Mouse (Mus musculus): ENCODE data around the gene Srsf3. TPM values are rescaled to one million over a fixed set of nuclear protein-coding genes. Genes with fewer than 3 reads are reported as not detected.

The Srsf3 gene
- polyA plus RNA-seq, 2 experiments, result 390 to 561 TPM

DNA sequence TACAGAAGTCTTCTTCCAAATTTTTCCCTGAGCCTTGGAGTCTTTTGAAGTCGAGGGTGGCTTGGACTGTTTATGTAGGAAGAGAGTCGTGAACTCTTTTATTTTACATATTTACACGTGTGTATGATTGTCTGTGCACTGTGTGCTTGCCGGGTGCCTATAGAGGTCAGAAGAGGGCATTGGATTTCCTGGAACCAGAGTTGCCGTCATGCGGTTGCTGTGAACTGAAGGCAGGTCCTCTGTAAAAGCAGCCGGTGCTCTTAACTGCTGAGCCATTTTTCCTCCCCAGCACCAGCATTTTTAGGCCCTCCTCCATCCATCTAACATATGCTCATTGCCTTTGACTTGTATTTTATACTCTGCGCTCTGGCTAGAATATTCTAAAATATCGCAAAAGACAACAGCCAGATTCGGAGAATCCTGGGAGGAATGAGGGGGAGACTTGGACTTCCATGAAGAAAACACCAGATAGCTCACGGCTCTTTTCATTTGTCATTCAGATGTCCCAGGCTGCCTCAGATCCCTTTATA is 25.0 kb downstream of the Srsf3 start:
- Histone ChIP-seq H3K4me1 (ENCODE audit: control insufficient read depth, insufficient read depth, low read length) (peaks cover 30% of the 10 kb centered on the region), H3K4me3 (replicated peaks; ENCODE audit: low read length) (no peak overlapping the region), H3K36me3 (ENCODE audit: control insufficient read depth, insufficient read depth, low read length) (no peaks in the 10 kb centered on the region), H3K9me3 (ENCODE audit: control insufficient read depth, low read length) (no peaks in the 10 kb centered on the region), H3K27ac (replicated peaks; ENCODE audit: low read depth, low read length) (0 out of 2 replicates have a peak overlapping the region, but pooled peaks have one; percentile 14), H3K4me2 (replicated peaks; ENCODE audit: low read depth, low read length, severe bottlenecking) (no peak overlapping the region; the same call in 1 of the 2 replicates), H3K9ac (ENCODE audit: low read depth, low read length, severe bottlenecking) (no peak overlapping the region), H3K27me3 (ENCODE audit: control insufficient read depth, insufficient read depth, low read length) (no peaks in the 10 kb centered on the region)
- ATAC-seq (ENCODE audit: low FRiP score, low read depth), result no peak
- 69% methylated on average over 11 of the region's 11 CpGs for WGBS
- no peak for TF ChIP-seq POLR2A (IDR thresholded peaks at IDR 0.05; ENCODE audit: borderline replicate concordance, extremely low read depth, insufficient read depth, insufficient read length)
- DNase-seq (ENCODE audit: low spot score), result no peak

- H3K27me3 ChIP-seq (ENCODE audit: control insufficient read depth, insufficient read depth, low read length), result no peaks in the 10 kb centered on the region
- H3K9ac ChIP-seq (ENCODE audit: low read depth, low read length, severe bottlenecking), result no peak overlapping the region
- peaks cover 30% of the 10 kb centered on the region for H3K4me1 ChIP-seq (ENCODE audit: control insufficient read depth, insufficient read depth, low read length)
- no peaks in the 10 kb centered on the region for H3K9me3 ChIP-seq (ENCODE audit: control insufficient read depth, low read length)
- no peak overlapping the region for H3K4me2 ChIP-seq (replicated peaks; ENCODE audit: low read depth, low read length, severe bottlenecking)
- DNase-seq (ENCODE audit: low spot score), result no peak
- no peak for ATAC-seq (ENCODE audit: low FRiP score, low read depth)
- H3K4me3 ChIP-seq (replicated peaks; ENCODE audit: low read length), result no peak overlapping the region
- H3K27ac ChIP-seq (replicated peaks; ENCODE audit: low read depth, low read length), result no peak overlapping the region
- no peaks in the 10 kb centered on the region for H3K36me3 ChIP-seq (ENCODE audit: control insufficient read depth, insufficient read depth, low read length)
- no peak for TF ChIP-seq POLR2A (IDR thresholded peaks at IDR 0.05; ENCODE audit: borderline replicate concordance, extremely low read depth, insufficient read depth, insufficient read length)
- 75% methylated on average over 10 of the region's 10 CpGs for WGBS
These were observed 25.5 kb downstream of the Srsf3 start for GRCm38 (mm10) chr17:29057961-29058360.

DNA sequence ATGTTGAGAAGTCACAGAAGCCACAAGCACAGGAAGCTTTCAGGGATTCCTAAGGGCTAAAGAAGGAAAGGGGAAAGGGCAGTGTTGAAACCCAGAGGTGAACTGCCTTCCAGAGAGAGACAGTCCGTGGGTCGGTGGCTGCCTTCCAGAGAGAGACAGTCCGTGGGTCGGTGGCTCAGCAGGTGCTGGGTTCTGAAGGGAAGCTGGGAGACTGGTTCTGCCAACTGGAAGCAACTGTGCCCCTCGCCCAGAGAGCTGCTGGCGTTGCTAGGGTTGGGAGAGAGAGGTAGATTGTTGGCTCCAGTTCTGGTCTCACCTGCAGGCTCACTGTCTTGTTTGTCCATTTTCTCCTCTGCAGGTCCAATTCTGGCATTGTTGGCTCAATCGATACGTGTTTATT is 26.1 kb downstream of the Srsf3 start:
- H3K4me2 ChIP-seq (replicated peaks; ENCODE audit: low read depth, low read length, severe bottlenecking), result no peak overlapping the region
- 84% methylated on average over 7 of the region's 8 CpGs for WGBS
- TF ChIP-seq POLR2A (IDR thresholded peaks at IDR 0.05; ENCODE audit: borderline replicate concordance, extremely low read depth, insufficient read depth, insufficient read length), result no peak

DNA sequence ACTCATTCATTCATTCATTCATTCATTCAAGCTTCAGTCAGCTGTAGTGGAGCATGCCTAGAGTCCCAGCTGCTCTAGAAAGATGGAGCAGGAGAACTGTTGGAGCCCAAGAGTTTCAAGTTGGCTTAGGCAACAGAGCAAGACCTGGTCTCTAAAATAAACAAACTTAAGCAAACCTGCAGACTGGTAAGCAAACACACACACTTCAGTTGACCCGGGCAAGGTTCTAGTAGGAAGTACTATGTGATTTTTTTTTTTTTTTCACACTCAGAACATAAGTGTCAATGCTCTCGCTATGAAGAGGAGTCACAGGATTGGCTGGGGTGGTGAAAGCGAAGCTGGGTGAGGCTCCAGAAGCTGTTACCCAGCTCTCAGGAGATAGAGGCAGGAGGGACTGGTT is 27.2 kb downstream of the Srsf3 start:
- WGBS, result 83% methylated on average over 3 of the region's 3 CpGs
- ATAC-seq (ENCODE audit: low FRiP score, low read depth), result no peak
- H3K36me3 ChIP-seq (ENCODE audit: control insufficient read depth, insufficient read depth, low read length), result no peaks in the 10 kb centered on the region

More for the DNA sequence above, 26.1 kb downstream of the Srsf3 start:
- no peak overlapping the region for H3K27ac ChIP-seq (replicated peaks; ENCODE audit: low read depth, low read length)
- DNase-seq (ENCODE audit: low spot score) (no peak), ATAC-seq (ENCODE audit: low FRiP score, low read depth) (no peak)
- H3K36me3 ChIP-seq (ENCODE audit: control insufficient read depth, insufficient read depth, low read length), result no peaks in the 10 kb centered on the region
- no peaks in the 10 kb centered on the region for H3K9me3 ChIP-seq (ENCODE audit: control insufficient read depth, low read length)
- H3K27me3 ChIP-seq (ENCODE audit: control insufficient read depth, insufficient read depth, low read length), result no peaks in the 10 kb centered on the region
- H3K4me3 ChIP-seq (replicated peaks; ENCODE audit: low read length), result no peak overlapping the region
- no peak overlapping the region for H3K9ac ChIP-seq (ENCODE audit: low read depth, low read length, severe bottlenecking)
- H3K4me1 ChIP-seq (ENCODE audit: control insufficient read depth, insufficient read depth, low read length), result peaks cover 28% of the 10 kb centered on the region

GRCm38 (mm10) chr17:29060946-29061345 is 28.5 kb downstream of the Srsf3 start:
- WGBS, result 80% methylated on average over 9 of the region's 9 CpGs
- no peak overlapping the region for H3K9ac ChIP-seq (ENCODE audit: low read depth, low read length, severe bottlenecking)
- ATAC-seq (ENCODE audit: low FRiP score, low read depth) (no peak), DNase-seq (ENCODE audit: low spot score) (no peak)
- no peak overlapping the region for H3K27ac ChIP-seq (replicated peaks; ENCODE audit: low read depth, low read length)
- no peaks in the 10 kb centered on the region for H3K36me3 ChIP-seq (ENCODE audit: control insufficient read depth, insufficient read depth, low read length)
- no peak overlapping the region for H3K4me2 ChIP-seq (replicated peaks; ENCODE audit: low read depth, low read length, severe bottlenecking)
- peaks cover 19% of the 10 kb centered on the region for H3K4me1 ChIP-seq (ENCODE audit: control insufficient read depth, insufficient read depth, low read length)
- H3K27me3 ChIP-seq (ENCODE audit: control insufficient read depth, insufficient read depth, low read length), result no peaks in the 10 kb centered on the region
- no peaks in the 10 kb centered on the region for H3K9me3 ChIP-seq (ENCODE audit: control insufficient read depth, low read length)
- TF ChIP-seq POLR2A (IDR thresholded peaks at IDR 0.05; ENCODE audit: borderline replicate concordance, extremely low read depth, insufficient read depth, insufficient read length), result no peak
- no peak overlapping the region for H3K4me3 ChIP-seq (replicated peaks; ENCODE audit: low read length)

More for the DNA sequence above, 27.2 kb downstream of the Srsf3 start:
- peaks cover 22% of the 10 kb centered on the region for H3K4me1 ChIP-seq (ENCODE audit: control insufficient read depth, insufficient read depth, low read length)
- H3K27me3 ChIP-seq (ENCODE audit: control insufficient read depth, insufficient read depth, low read length), result no peaks in the 10 kb centered on the region
- H3K4me3 ChIP-seq (replicated peaks; ENCODE audit: low read length), result no peak overlapping the region
- no peak overlapping the region for H3K9ac ChIP-seq (ENCODE audit: low read depth, low read length, severe bottlenecking)
- TF ChIP-seq POLR2A (IDR thresholded peaks at IDR 0.05; ENCODE audit: borderline replicate concordance, extremely low read depth, insufficient read depth, insufficient read length), result no peak
- H3K4me2 ChIP-seq (replicated peaks; ENCODE audit: low read depth, low read length, severe bottlenecking), result no peak overlapping the region
- no peaks in the 10 kb centered on the region for H3K9me3 ChIP-seq (ENCODE audit: control insufficient read depth, low read length)
- no peak overlapping the region for H3K27ac ChIP-seq (replicated peaks; ENCODE audit: low read depth, low read length)
- DNase-seq (ENCODE audit: low spot score), result no peak
